Mouse (Mus musculus): ENCODE measurements around the gene Unc93a2.
"Not testable (repeated sequence)": the region's sequence is repeated elsewhere in the genome, so short reads cannot be mapped to it uniquely, and the experiment has no call there.

GRCm38 (mm10) chr17:7388958-7389356, 3.7 kb upstream of the Unc93a2 start:
- TF ChIP-seq CTCF (IDR thresholded peaks at IDR 0.05; ENCODE audit: borderline replicate concordance, extremely low read depth, insufficient read depth, insufficient read length); POLR2A (IDR thresholded peaks at IDR 0.05; ENCODE audit: borderline replicate concordance, extremely low read depth, insufficient read depth, insufficient read length, poor library complexity, severe bottlenecking): not testable (repeated sequence)

All from brain, embryonic 14.5 days (tissue).